Mouse (Mus musculus) G1E (cell line): ENCODE results near the gene Gm44805. TPM values are rescaled to one million over a fixed set of nuclear protein-coding genes. Genes with fewer than 3 reads are reported as not detected.

Experiments used
- ATAC-seq: 2 replicates; pipeline ENCODE4 v1.8.0; 2016; ENCODE audit warnings: mild to moderate bottlenecking; ENCODE audit not compliant: insufficient number of reproducible peaks, poor library complexity, low FRiP score, severe bottlenecking; ENCODE audit errors: extremely low read depth
- DNase-seq: peaks from one replicate; pipeline ENCODE4 v3.0.0; 2012; ENCODE audit warnings: low spot score
- H3K27me3 ChIP-seq: 2 replicates; pipeline ENCODE4 v1.6.1; 2012; ENCODE audit warnings: mild to moderate bottlenecking, low read length, inconsistent platforms; ENCODE audit not compliant: insufficient read depth
- H3K36me3 ChIP-seq: replicated peaks from 2 replicates; pipeline ENCODE3; 2012; ENCODE audit warnings: mild to moderate bottlenecking, inconsistent platforms
- H3K4me1 ChIP-seq: 2 replicates; pipeline ENCODE4 v1.6.1; 2012; ENCODE audit warnings: low read depth, low read length, inconsistent platforms, mixed read lengths; ENCODE audit not compliant: insufficient read depth
- H3K4me3 ChIP-seq: 2 replicates; pipeline ENCODE4 v1.5.1; 2012; ENCODE audit warnings: low read depth, mild to moderate bottlenecking, inconsistent platforms, low read length, moderate library complexity, mixed read lengths
- H3K9me3 ChIP-seq: replicated peaks from 2 replicates; pipeline ENCODE4 v1.6.1; 2012; ENCODE audit warnings: inconsistent platforms
- CTCF ChIP-seq: IDR thresholded peaks from 2 replicates; pipeline ENCODE4 v1.5.1; 2012; ENCODE audit warnings: low read depth, low read length, inconsistent platforms, mixed read lengths
- GATA1 ChIP-seq: IDR thresholded peaks from 2 replicates; pipeline ENCODE4 v1.6.1; 2012; ENCODE audit warnings: borderline replicate concordance, low read length, inconsistent platforms, mixed read lengths
- GATA2 ChIP-seq: IDR thresholded peaks from 2 replicates; pipeline ENCODE4 v1.6.1; 2012; ENCODE audit warnings: low read depth, low read length, inconsistent platforms, borderline replicate concordance
- POLR2AphosphoS5 ChIP-seq: IDR thresholded peaks from 2 replicates; pipeline ENCODE4 v1.6.1; 2012; ENCODE audit warnings: low read depth, low read length, inconsistent platforms; ENCODE audit not compliant: insufficient replicate concordance
- TAL1 ChIP-seq: conservative IDR thresholded peaks from 2 replicates; pipeline ENCODE4 v1.6.1; 2012; ENCODE audit warnings: low read depth, low read length, inconsistent platforms, mixed read lengths
- polyA plus RNA-seq: library from polyadenylated mRNA; stranded (reverse); fragments of >175 nt; gene quantifications from 2 replicates; pipeline ENCODE4 v1.2.3, GENCODE M21; 2012
- total RNA-seq, 2 experiments: library from RNA; stranded (forward) in 1 of 2; stranded (reverse) in 1 of 2; fragments of 200-1000 nt in 1 of 2; fragments of >200 nt in 1 of 2; fragmentation: Nextera tagmentation in 1 of 2; gene quantifications; 2 replicates each; pipeline ENCODE4 v1.2.3; 2014 to 2017

Gm44805 gene
- total and polyA plus RNA-seq, 3 experiments: not detected

GRCm38 (mm10) chr7:19682979-19683378, 1.8 kb upstream of the Gm44805 start:
- H3K36me3 ChIP-seq: no peaks in the 10 kb centered on the region
- H3K4me1 ChIP-seq: peaks cover 19% of the 10 kb centered on the region
- no peak overlapping the region for H3K4me3 ChIP-seq
- no peak for DNase-seq
- H3K9me3 ChIP-seq: no peaks in the 10 kb centered on the region
- peaks cover 10% of the 10 kb centered on the region; the same call in 1 of the 2 replicates for H3K27me3 ChIP-seq
- ATAC-seq: no peak
- no peak for TF ChIP-seq TAL1
- TF ChIP-seq GATA1: no peak
- TF ChIP-seq POLR2AphosphoS5: no peak
- no peak for TF ChIP-seq CTCF
- TF ChIP-seq GATA2: no peak

DNA sequence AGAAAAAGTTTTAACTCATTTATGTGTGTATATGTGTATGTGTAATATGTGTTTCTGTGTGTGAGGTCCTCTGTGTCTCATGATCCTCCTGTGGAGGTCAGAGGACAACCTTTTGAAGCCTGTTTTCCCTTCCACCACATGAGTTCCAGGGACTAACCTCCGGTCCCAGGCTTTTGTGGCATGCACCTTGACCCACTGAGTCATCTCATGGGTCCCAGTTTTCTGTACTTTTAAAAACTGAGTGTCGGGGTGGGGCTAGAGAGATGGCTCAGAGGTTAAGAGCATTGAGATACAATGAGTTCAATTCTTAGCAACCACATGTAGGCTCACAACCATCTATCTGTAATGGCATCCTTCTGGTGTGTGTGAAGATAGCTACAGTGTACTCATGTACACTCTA, 521 bp downstream of the Gm44805 start:
- no peak for TF ChIP-seq POLR2AphosphoS5
- TF ChIP-seq GATA2: no peak
- no peak for TF ChIP-seq TAL1
- TF ChIP-seq CTCF: no peak
- TF ChIP-seq GATA1: no peak
- no peak for ATAC-seq
- DNase-seq: no peak
- Histone ChIP-seq H3K4me3 (no peak overlapping the region), H3K4me1 (peaks cover 20% of the 10 kb centered on the region), H3K27me3 (peaks cover 12% of the 10 kb centered on the region; the same call in 1 of the 2 replicates), H3K36me3 (no peaks in the 10 kb centered on the region), H3K9me3 (no peaks in the 10 kb centered on the region)

DNA sequence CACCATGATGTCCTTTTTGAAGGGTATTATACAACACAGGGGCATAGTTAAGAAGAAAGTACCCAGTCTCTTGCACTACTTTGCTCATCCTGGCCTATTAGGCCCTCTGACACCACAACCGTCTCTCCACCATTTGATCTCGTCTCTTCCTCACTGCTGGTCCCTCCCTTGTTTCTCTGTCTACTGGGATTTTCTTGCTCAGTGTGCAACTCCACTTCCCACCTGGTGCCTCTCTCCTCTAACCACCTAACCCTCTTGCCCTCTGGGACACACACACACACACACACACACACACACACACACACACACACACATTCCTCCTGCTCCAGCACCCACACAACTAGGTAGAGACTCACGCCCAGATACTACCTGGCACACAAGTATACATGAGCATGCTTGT, 2.3 kb downstream of the Gm44805 start:
- H3K9me3 ChIP-seq: no peaks in the 10 kb centered on the region
- DNase-seq: no peak
- TF ChIP-seq GATA1 (no peak), TAL1 (no peak), CTCF (no peak), POLR2AphosphoS5 (no peak), GATA2 (no peak)
- no peak for ATAC-seq
- H3K27me3 ChIP-seq: peaks cover 8% of the 10 kb centered on the region; the same call in 1 of the 2 replicates
- H3K4me1 ChIP-seq: peaks cover 17% of the 10 kb centered on the region
- no peaks in the 10 kb centered on the region for H3K36me3 ChIP-seq
- no peak overlapping the region for H3K4me3 ChIP-seq

GRCm38 (mm10) chr7:19677872-19678271, 3.4 kb downstream of the Gm44805 start, which contains the start of gene Apoc2:
TSS of gene Apoc2 (minus strand) at chr7:19677941.
- TF ChIP-seq GATA2: no peak
- TF ChIP-seq GATA1: no peak
- H3K36me3 ChIP-seq: no peaks in the 10 kb centered on the region
- ATAC-seq (no peak), DNase-seq (no peak)
- H3K9me3 ChIP-seq: no peaks in the 10 kb centered on the region
- H3K4me1 ChIP-seq: peaks cover 16% of the 10 kb centered on the region
- H3K27me3 ChIP-seq: peaks cover 8% of the 10 kb centered on the region; the same call in 1 of the 2 replicates
- no peak within 1 kb of the TSS for H3K4me3 ChIP-seq

- Histone ChIP-seq H3K4me1 (peaks cover 16% of the 10 kb centered on the region), H3K27me3 (peaks cover 8% of the 10 kb centered on the region; the same call in 1 of the 2 replicates), H3K4me3 (no peak overlapping the region), H3K36me3 (no peaks in the 10 kb centered on the region), H3K9me3 (no peaks in the 10 kb centered on the region)
- TF ChIP-seq GATA2: no peak
- TF ChIP-seq TAL1: no peak
- no peak for TF ChIP-seq POLR2AphosphoS5
- no peak for TF ChIP-seq CTCF
- TF ChIP-seq GATA1: no peak
- DNase-seq: no peak
- ATAC-seq: no peak
These were observed 4.6 kb downstream of the Gm44805 start for GRCm38 (mm10) chr7:19676662-19677061.

DNA sequence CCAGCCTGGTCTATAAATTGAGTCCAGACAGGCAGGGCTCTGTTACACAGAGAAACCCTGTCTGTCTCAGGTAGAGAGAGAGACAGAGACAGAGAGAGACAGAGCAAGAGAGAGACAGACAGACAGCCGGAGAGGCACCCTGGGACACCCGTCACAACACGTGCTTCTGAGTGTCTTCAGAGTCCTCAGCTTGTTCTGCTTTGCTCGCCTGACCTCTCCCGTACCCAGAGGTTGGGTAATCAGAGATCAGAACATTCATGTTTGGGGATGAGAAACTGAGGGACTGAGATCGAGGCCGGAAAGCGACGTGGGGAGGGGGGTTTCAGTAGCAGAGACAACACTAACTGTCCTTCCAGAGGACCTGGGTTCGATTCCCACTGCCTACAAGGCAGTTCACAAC, 5.4 kb downstream of the Gm44805 start:
- DNase-seq (no peak), ATAC-seq (no peak)
- Histone ChIP-seq H3K27me3 (peaks cover 8% of the 10 kb centered on the region; the same call in 1 of the 2 replicates), H3K4me1 (peaks cover 14% of the 10 kb centered on the region; the same call in 1 of the 2 replicates), H3K36me3 (no peaks in the 10 kb centered on the region), H3K4me3 (no peak overlapping the region), H3K9me3 (no peaks in the 10 kb centered on the region)
- TF ChIP-seq CTCF: no peak
- no peak for TF ChIP-seq POLR2AphosphoS5
- no peak for TF ChIP-seq GATA2
- no peak for TF ChIP-seq TAL1

- Histone ChIP-seq H3K27me3 (peaks cover 5% of the 10 kb centered on the region; the same call in 1 of the 2 replicates), H3K9me3 (no peaks in the 10 kb centered on the region), H3K4me3 (no peak overlapping the region), H3K36me3 (no peaks in the 10 kb centered on the region), H3K4me1 (peaks cover 29% of the 10 kb centered on the region)
- no peak for ATAC-seq
- TF ChIP-seq TAL1 (no peak), CTCF (no peak), GATA1 (no peak), GATA2 (no peak), POLR2AphosphoS5 (no peak)
- DNase-seq: no peak
These were observed 8.0 kb downstream of the Gm44805 start for GRCm38 (mm10) chr7:19673083-19673699.
